Mouse (Mus musculus) forebrain, embryonic 10.5 days (tissue): ENCODE results near the gene Xaf1. TPM values are rescaled to one million over a fixed set of nuclear protein-coding genes. Genes with fewer than 3 reads are reported as not detected.

ENCODE experiments used
- DNase-seq: peaks from one replicate; pipeline ENCODE4 v3.0.0-alpha.2; 2017; ENCODE audit warnings: low spot score; ENCODE audit errors: extremely low spot score
- H3K27ac ChIP-seq: fragments of 300-500 bp; sonication (generic); 2 replicates; pipeline ENCODE4 v1.5.1; 2016; ENCODE audit warnings: mild to moderate bottlenecking
- H3K27me3 ChIP-seq: fragments of 300-500 bp; sonication (generic); 2 replicates; pipeline ENCODE4 v1.6.1; 2016; ENCODE audit warnings: mild to moderate bottlenecking; ENCODE audit not compliant: poor library complexity, severe bottlenecking
- H3K36me3 ChIP-seq: fragments of 300-500 bp; sonication (generic); replicated peaks from 2 replicates; pipeline ENCODE4 v1.6.1; 2016; ENCODE audit warnings: mild to moderate bottlenecking, moderate library complexity
- H3K4me1 ChIP-seq: fragments of 300-500 bp; sonication (generic); 2 replicates; pipeline ENCODE4 v1.6.1; 2016
- H3K4me3 ChIP-seq: fragments of 300-500 bp; sonication (generic); 2 replicates; pipeline ENCODE4 v1.5.1; 2016; ENCODE audit warnings: mild to moderate bottlenecking, moderate library complexity
- H3K9me3 ChIP-seq: fragments of 300-500 bp; sonication (generic); 2 replicates; pipeline ENCODE4 v1.6.1; 2016; ENCODE audit warnings: mild to moderate bottlenecking, moderate library complexity
- WGBS: fragments of 180-500 bp; shearing (Covaris S2); methylation state at CpG from one replicate; pipeline ENCODE4 v1.1.7; 2016; 5-methylcytosine and 5-hydroxymethylcytosine counted together
- polyA plus RNA-seq: library from polyadenylated mRNA; unstranded; fragments of >200 nt; fragmentation: Nextera tagmentation; extraction: Ambion mirVana; gene quantifications from 2 replicates; pipeline ENCODE4 v1.2.1, GENCODE M21; 2016

The Xaf1 gene
- polyA plus RNA-seq, 1 experiment from 2014 or later: 2.6 TPM

- H3K27me3 ChIP-seq: no peaks in the 10 kb centered on the region
- no peaks in the 10 kb centered on the region for H3K9me3 ChIP-seq
- 86% methylated on average over 14 of the region's 14 CpGs for WGBS
- H3K4me1 ChIP-seq: 0 out of 2 replicates have a peak, but pooled peaks cover 3% of the 10 kb centered on the region
- no peak overlapping the region for H3K27ac ChIP-seq
- no peaks in the 10 kb centered on the region for H3K36me3 ChIP-seq
- no peak for DNase-seq
- H3K4me3 ChIP-seq: no peak overlapping the region
Measured at GRCm38 (mm10) chr11:72284532-72285182, 16.8 kb upstream of the Xaf1 start.

GRCm38 (mm10) chr11:72285971-72286480, 15.4 kb upstream of the Xaf1 start:
- WGBS: 75% methylated on average over 6 of the region's 6 CpGs
- Histone ChIP-seq H3K36me3 (no peaks in the 10 kb centered on the region), H3K4me1 (0 out of 2 replicates have a peak, but pooled peaks cover 3% of the 10 kb centered on the region), H3K27me3 (no peaks in the 10 kb centered on the region), H3K9me3 (no peaks in the 10 kb centered on the region), H3K4me3 (no peak overlapping the region), H3K27ac (no peak overlapping the region)
- DNase-seq: no peak

GRCm38 (mm10) chr11:72286651-72287050, 14.8 kb upstream of the Xaf1 start:
- no peaks in the 10 kb centered on the region for H3K27me3 ChIP-seq
- no peak overlapping the region for H3K27ac ChIP-seq
- DNase-seq: no peak
- H3K9me3 ChIP-seq: no peaks in the 10 kb centered on the region
- no peak overlapping the region for H3K4me3 ChIP-seq
- WGBS: 86% methylated on average over 3 of the region's 3 CpGs
- no peaks in the 10 kb centered on the region for H3K36me3 ChIP-seq
- 0 out of 2 replicates have a peak, but pooled peaks cover 3% of the 10 kb centered on the region for H3K4me1 ChIP-seq

GRCm38 (mm10) chr11:72287126-72287525, 14.3 kb upstream of the Xaf1 start:
- Histone ChIP-seq H3K27ac (no peak overlapping the region), H3K36me3 (no peaks in the 10 kb centered on the region), H3K27me3 (no peaks in the 10 kb centered on the region), H3K4me3 (no peak overlapping the region), H3K4me1 (no peaks in the 10 kb centered on the region), H3K9me3 (no peaks in the 10 kb centered on the region)
- 93% methylated on average over 2 of the region's 2 CpGs for WGBS
- DNase-seq: no peak

- no peaks in the 10 kb centered on the region for H3K27me3 ChIP-seq
- H3K4me1 ChIP-seq: no peaks in the 10 kb centered on the region
- DNase-seq: no peak
- no peaks in the 10 kb centered on the region for H3K36me3 ChIP-seq
- H3K4me3 ChIP-seq: no peak overlapping the region
- no peaks in the 10 kb centered on the region for H3K9me3 ChIP-seq
- 98% methylated on average over 3 of the region's 3 CpGs for WGBS
- no peak overlapping the region for H3K27ac ChIP-seq
Measured at GRCm38 (mm10) chr11:72287543-72287942, 13.9 kb upstream of the Xaf1 start.

GRCm38 (mm10) chr11:72293116-72293515, 8.3 kb upstream of the Xaf1 start:
- Histone ChIP-seq H3K4me3 (no peak overlapping the region), H3K4me1 (no peaks in the 10 kb centered on the region), H3K27ac (no peak overlapping the region), H3K9me3 (no peaks in the 10 kb centered on the region), H3K36me3 (no peaks in the 10 kb centered on the region), H3K27me3 (no peaks in the 10 kb centered on the region)
- 80% methylated on average over 2 of the region's 2 CpGs for WGBS
- DNase-seq: no peak

GRCm38 (mm10) chr11:72302230-72302629, 801 bp downstream of the Xaf1 start:
- Histone ChIP-seq H3K27me3 (no peaks in the 10 kb centered on the region), H3K4me3 (no peak overlapping the region), H3K9me3 (no peaks in the 10 kb centered on the region), H3K4me1 (peaks cover 9% of the 10 kb centered on the region; the same call in 1 of the 2 replicates), H3K27ac (no peak overlapping the region), H3K36me3 (no peaks in the 10 kb centered on the region)
- no peak for DNase-seq
- WGBS: 84% methylated on average over 7 of the region's 7 CpGs

GRCm38 (mm10) chr11:72307461-72307860, 6.0 kb downstream of the Xaf1 start:
- H3K36me3 ChIP-seq: no peaks in the 10 kb centered on the region
- H3K4me3 ChIP-seq: no peak overlapping the region
- WGBS: 85% methylated on average over 5 of the region's 5 CpGs
- no peak for DNase-seq
- no peaks in the 10 kb centered on the region for H3K4me1 ChIP-seq
- H3K27me3 ChIP-seq: peaks cover 1% of the 10 kb centered on the region; the same call in 1 of the 2 replicates
- H3K9me3 ChIP-seq: no peaks in the 10 kb centered on the region
- no peak overlapping the region for H3K27ac ChIP-seq

- no peak for DNase-seq
- H3K9me3 ChIP-seq: no peaks in the 10 kb centered on the region
- H3K4me3 ChIP-seq: no peak overlapping the region
- H3K27me3 ChIP-seq: peaks cover 16% of the 10 kb centered on the region
- peaks cover under 1% of the 10 kb centered on the region for H3K4me1 ChIP-seq
- H3K36me3 ChIP-seq: no peaks in the 10 kb centered on the region
- 69% methylated on average over 2 of the region's 2 CpGs for WGBS
- no peak overlapping the region for H3K27ac ChIP-seq
Measured at GRCm38 (mm10) chr11:72308982-72309381, 7.6 kb downstream of the Xaf1 start.

- Histone ChIP-seq H3K4me1 (peaks cover 6% of the 10 kb centered on the region), H3K4me3 (no peak overlapping the region), H3K27me3 (peaks cover 31% of the 10 kb centered on the region), H3K36me3 (no peaks in the 10 kb centered on the region), H3K9me3 (no peaks in the 10 kb centered on the region), H3K27ac (no peak overlapping the region)
- DNase-seq: no peak
- 79% methylated on average over 4 of the region's 4 CpGs for WGBS
Measured at GRCm38 (mm10) chr11:72310491-72310890, 9.1 kb downstream of the Xaf1 start.

GRCm38 (mm10) chr11:72311355-72312001, 10.0 kb downstream of the Xaf1 start:
- no peaks in the 10 kb centered on the region for H3K9me3 ChIP-seq
- WGBS: 86% methylated on average over 10 of the region's 10 CpGs
- H3K27me3 ChIP-seq: peaks cover 34% of the 10 kb centered on the region
- no peak for DNase-seq
- no peak overlapping the region for H3K4me3 ChIP-seq
- H3K4me1 ChIP-seq: peaks cover 6% of the 10 kb centered on the region
- H3K36me3 ChIP-seq: no peaks in the 10 kb centered on the region
- H3K27ac ChIP-seq: no peak overlapping the region

- Histone ChIP-seq H3K27ac (no peak within 1 kb of the TSS), H3K36me3 (no peaks in the 10 kb centered on the region), H3K4me3 (peak within 1 kb of the TSS; percentile 42), H3K4me1 (peaks cover 6% of the 10 kb centered on the region), H3K27me3 (peaks cover 34% of the 10 kb centered on the region), H3K9me3 (no peaks in the 10 kb centered on the region)
- WGBS: 9% methylated on average over 41 of the region's 42 CpGs
- no peak for DNase-seq
Measured at GRCm38 (mm10) chr11:72314151-72314895, 12.9 kb downstream of the Xaf1 start, which contains the start of gene Fbxo39. TSS of gene Fbxo39 (plus strand) at chr11:72314444.
